Mouse (Mus musculus) adipose tissue, adult 10 weeks (tissue): ENCODE results near the gene Gm5072. TPM values are rescaled to one million over a fixed set of nuclear protein-coding genes. Genes with fewer than 3 reads are reported as not detected.

Experiments
- polyA plus RNA-seq: library from polyadenylated mRNA; stranded (reverse); fragments of 350-450 nt; fragmentation: Illumina TruSeq; extraction: RNeasy Lipid Tissue Mini Kit (QIAGEN cat#74804); gene quantifications from one replicate; pipeline ENCODE4 v1.2.3, GENCODE M21; 2014; ENCODE audit warnings: low read depth, low replicate concordance

The Gm5072 gene
- polyA plus RNA-seq: not detected

DNA sequence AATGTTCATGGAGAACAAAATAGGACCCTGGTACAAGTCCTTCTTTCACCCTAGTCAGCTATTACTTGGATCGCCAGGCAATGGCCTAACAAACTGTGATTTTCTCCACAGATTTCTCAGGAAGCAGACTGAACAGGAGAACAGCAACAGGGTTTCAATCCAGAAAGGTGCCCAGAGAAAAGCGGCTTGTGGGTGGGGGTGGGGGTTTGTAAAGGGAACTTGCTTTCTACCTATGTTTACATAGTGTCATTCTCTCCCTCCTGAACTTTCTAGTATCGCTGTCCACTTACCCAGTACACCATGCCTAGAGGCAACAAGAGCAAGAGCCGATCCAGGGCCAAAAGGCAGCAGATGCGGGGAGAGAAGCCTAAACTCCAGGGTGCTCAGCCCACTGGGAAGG is at the start of gene Gm5072:
TSS of gene Gm5072 (plus strand) at position 301 of the 400 bp plus-strand sequence.

Other genes starting within 250 kb of the Gm5072 start
- not detected for gene Mageb2, start 60.8 kb upstream of the Gm5072 start, polyA plus RNA-seq
- not detected for gene Gm8914, start 87.6 kb downstream of the Gm5072 start, polyA plus RNA-seq
- gene 1700084M14Rik, start 183.4 kb downstream of the Gm5072 start, polyA plus RNA-seq: 2.4 TPM
- not detected for gene Gm14781, start 239.7 kb downstream of the Gm5072 start, polyA plus RNA-seq